Mouse (Mus musculus) forebrain, embryonic 13.5 days (tissue): ENCODE measurements around the gene Ace. TPM values are rescaled to one million over a fixed set of nuclear protein-coding genes. Genes with fewer than 3 reads are reported as not detected.

Experiments used
- ATAC-seq: fragments of 200-750 bp; cut with Nextera tagmentation; 2 replicates; pipeline ENCODE4 v1.8.0; 2017
- H3K27ac ChIP-seq: fragments of 300-500 bp; sonication (generic); 2 replicates; pipeline ENCODE4 v1.5.1; 2015; ENCODE audit warnings: inconsistent platforms, mild to moderate bottlenecking, moderate library complexity
- H3K27me3 ChIP-seq: fragments of 300-500 bp; sonication (generic); 2 replicates; pipeline ENCODE4 v1.6.1; 2015; ENCODE audit warnings: mild to moderate bottlenecking, inconsistent platforms
- H3K36me3 ChIP-seq: fragments of 300-500 bp; sonication (generic); 2 replicates; pipeline ENCODE4 v1.6.1; 2015; ENCODE audit warnings: mild to moderate bottlenecking, inconsistent platforms; ENCODE audit not compliant: poor library complexity, severe bottlenecking
- H3K4me1 ChIP-seq: fragments of 300-500 bp; sonication (generic); 2 replicates; pipeline ENCODE4 v1.6.1; 2015; ENCODE audit warnings: inconsistent platforms
- H3K4me2 ChIP-seq: fragments of 300-500 bp; sonication (generic); 2 replicates; pipeline ENCODE4 v1.6.1; 2015; ENCODE audit warnings: inconsistent platforms, mild to moderate bottlenecking, moderate library complexity
- H3K4me3 ChIP-seq: fragments of 300-500 bp; sonication (generic); 2 replicates; pipeline ENCODE4 v1.5.1; 2015; ENCODE audit warnings: mild to moderate bottlenecking, inconsistent platforms
- H3K9ac ChIP-seq: fragments of 300-500 bp; sonication (generic); 2 replicates; pipeline ENCODE4 v1.6.1; 2015; ENCODE audit warnings: mild to moderate bottlenecking, inconsistent platforms
- H3K9me3 ChIP-seq: fragments of 300-500 bp; sonication (generic); replicated peaks from 2 replicates; pipeline ENCODE4 v1.6.1; 2016; ENCODE audit warnings: inconsistent platforms
- WGBS: fragments of 180-500 bp; shearing (Covaris S2); methylation state at CpG from one replicate; pipeline ENCODE4 v1.1.7; 2015; 5-methylcytosine and 5-hydroxymethylcytosine counted together
- polyA plus RNA-seq: library from polyadenylated mRNA; unstranded; fragments of >200 nt; fragmentation: Nextera tagmentation; extraction: Ambion mirVana; gene quantifications from 2 replicates; pipeline ENCODE4 v1.2.1, GENCODE M21; 2015

Ace gene
- polyA plus RNA-seq, 1 experiment from 2014 or later, result 0.57 TPM

DNA sequence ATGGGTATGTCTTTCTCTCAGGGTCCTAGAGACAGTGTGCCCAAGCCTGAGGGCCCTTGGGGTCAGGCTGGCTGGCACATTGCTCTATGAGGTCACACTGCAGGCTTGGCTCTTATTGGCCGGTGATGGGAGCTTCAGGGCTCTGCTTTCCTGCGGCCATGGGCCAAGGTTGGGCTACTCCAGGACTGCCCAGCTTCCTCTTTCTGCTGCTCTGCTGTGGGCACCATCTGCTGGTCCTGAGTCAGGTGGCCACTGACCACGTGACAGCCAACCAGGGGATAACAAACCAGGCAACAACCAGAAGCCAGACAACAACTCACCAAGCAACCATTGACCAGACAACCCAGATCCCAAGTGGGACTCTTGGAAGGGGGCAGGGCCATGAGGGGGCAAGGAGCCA lies 7.3 kb downstream of the Ace start:
- H3K4me2 ChIP-seq, result no peak overlapping the region
- H3K27ac ChIP-seq, result no peak overlapping the region
- H3K9ac ChIP-seq, result no peak overlapping the region
- H3K9me3 ChIP-seq, result no peaks in the 10 kb centered on the region
- no peaks in the 10 kb centered on the region for H3K4me1 ChIP-seq
- WGBS, result 71% methylated on average over 3 of the region's 3 CpGs
- no peak overlapping the region for H3K4me3 ChIP-seq
- no peaks in the 10 kb centered on the region for H3K27me3 ChIP-seq
- no peaks in the 10 kb centered on the region for H3K36me3 ChIP-seq
- no peak for ATAC-seq

- Histone ChIP-seq H3K4me3 (no peak overlapping the region), H3K4me1 (no peaks in the 10 kb centered on the region), H3K9ac (no peak overlapping the region), H3K36me3 (no peaks in the 10 kb centered on the region), H3K9me3 (no peaks in the 10 kb centered on the region), H3K27me3 (no peaks in the 10 kb centered on the region), H3K4me2 (no peak overlapping the region), H3K27ac (no peak overlapping the region)
- ATAC-seq, result no peak
- 84% methylated on average over 5 of the region's 5 CpGs for WGBS
Measured at GRCm38 (mm10) chr11:105975636-105976035, 7.9 kb downstream of the Ace start.

DNA sequence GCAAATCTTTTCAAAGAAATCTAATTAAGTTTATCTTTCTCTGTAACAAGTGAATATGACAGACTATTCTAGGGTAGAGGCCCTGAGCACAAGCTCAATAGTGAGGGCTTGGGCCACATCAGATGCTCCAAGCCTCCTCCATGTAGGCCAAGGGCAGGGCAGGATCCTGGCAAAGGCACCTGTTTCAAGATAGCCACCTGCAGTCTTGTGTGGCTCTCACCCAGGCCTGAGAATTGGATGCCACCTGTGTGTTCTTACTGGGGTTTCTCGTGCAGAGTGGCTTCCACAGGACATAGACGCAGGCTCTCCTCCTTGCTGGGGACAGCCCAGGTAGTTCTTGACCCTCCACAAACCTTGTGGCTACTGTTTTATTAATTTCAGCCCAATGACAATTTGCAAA lies 10.5 kb downstream of the Ace start:
- no peaks in the 10 kb centered on the region for H3K4me1 ChIP-seq
- no peaks in the 10 kb centered on the region for H3K36me3 ChIP-seq
- ATAC-seq, result no peak
- no peak overlapping the region for H3K4me3 ChIP-seq
- H3K27ac ChIP-seq, result no peak overlapping the region
- H3K4me2 ChIP-seq, result no peak overlapping the region
- no peaks in the 10 kb centered on the region for H3K27me3 ChIP-seq
- H3K9ac ChIP-seq, result no peak overlapping the region
- no peaks in the 10 kb centered on the region for H3K9me3 ChIP-seq
- 86% methylated on average over 2 of the region's 2 CpGs for WGBS

GRCm38 (mm10) chr11:105978634-105979033 lies 10.9 kb downstream of the Ace start:
- ATAC-seq, result no peak
- WGBS, result 76% methylated on average over 5 of the region's 5 CpGs

DNA sequence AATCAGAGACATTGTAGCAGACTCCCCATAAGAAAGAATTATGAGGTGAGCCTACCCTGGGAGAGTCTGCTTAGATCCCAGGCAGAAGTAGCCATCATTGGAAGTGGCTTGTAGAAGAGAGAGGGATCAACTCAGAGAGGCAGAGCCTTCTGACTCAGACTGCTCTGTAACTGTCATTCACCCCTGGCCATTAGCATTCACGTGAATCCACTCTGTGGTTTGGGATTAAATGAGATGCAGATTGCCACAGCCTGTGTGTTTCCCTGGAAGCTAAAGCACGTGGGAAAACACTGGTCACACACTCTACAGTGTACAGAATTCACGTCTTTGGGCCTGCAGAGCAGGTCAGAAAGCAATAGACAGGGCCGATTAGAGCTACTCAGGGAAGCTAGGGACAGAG lies 16.7 kb downstream of the Ace start:
- Histone ChIP-seq H3K27ac (no peak overlapping the region), H3K4me3 (no peak overlapping the region), H3K27me3 (no peaks in the 10 kb centered on the region), H3K9ac (no peak overlapping the region), H3K9me3 (no peaks in the 10 kb centered on the region), H3K4me2 (no peak overlapping the region), H3K4me1 (no peaks in the 10 kb centered on the region), H3K36me3 (no peaks in the 10 kb centered on the region)
- no peak for ATAC-seq
- WGBS, result 70% methylated on average over 4 of the region's 4 CpGs

More at GRCm38 (mm10) chr11:105978634-105979033, 10.9 kb downstream of the Ace start:
- Histone ChIP-seq H3K27me3 (no peaks in the 10 kb centered on the region), H3K4me1 (no peaks in the 10 kb centered on the region), H3K4me2 (no peak overlapping the region), H3K36me3 (no peaks in the 10 kb centered on the region), H3K9me3 (no peaks in the 10 kb centered on the region), H3K4me3 (no peak overlapping the region), H3K27ac (no peak overlapping the region), H3K9ac (no peak overlapping the region)

DNA sequence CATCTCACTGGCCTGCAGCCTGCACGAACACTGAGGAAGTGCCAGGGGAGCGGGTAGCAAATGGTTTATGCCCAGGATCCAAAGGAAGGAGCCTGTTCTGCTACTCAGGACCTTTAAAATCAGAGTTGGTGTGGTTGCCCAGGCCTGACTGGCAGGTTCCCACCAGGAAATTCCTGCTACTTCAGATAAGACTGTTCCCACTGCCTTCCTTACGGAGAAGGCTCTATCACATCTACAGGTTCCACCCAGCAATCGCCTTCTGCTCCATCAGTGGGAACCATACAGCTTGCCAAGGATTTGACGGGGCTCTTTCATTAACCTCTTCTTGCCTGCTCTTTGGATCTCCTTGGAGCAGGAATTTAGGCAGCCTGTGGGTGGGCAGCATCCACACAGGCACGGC lies 19.7 kb downstream of the Ace start:
- Histone ChIP-seq H3K9ac (no peak overlapping the region), H3K27me3 (no peaks in the 10 kb centered on the region), H3K36me3 (no peaks in the 10 kb centered on the region), H3K27ac (no peak overlapping the region), H3K9me3 (no peaks in the 10 kb centered on the region), H3K4me2 (no peak overlapping the region), H3K4me1 (no peaks in the 10 kb centered on the region), H3K4me3 (no peak overlapping the region)
- no peak for ATAC-seq
- WGBS, result 81% methylated on average over 6 of the region's 6 CpGs

GRCm38 (mm10) chr11:105989446-105989845 lies 21.7 kb downstream of the Ace start:
- WGBS, result 80% methylated on average over 6 of the region's 6 CpGs
- no peaks in the 10 kb centered on the region for H3K9me3 ChIP-seq
- no peak for ATAC-seq
- no peak overlapping the region for H3K4me2 ChIP-seq
- no peaks in the 10 kb centered on the region for H3K4me1 ChIP-seq
- H3K36me3 ChIP-seq, result no peaks in the 10 kb centered on the region
- no peak overlapping the region for H3K27ac ChIP-seq
- H3K27me3 ChIP-seq, result no peaks in the 10 kb centered on the region
- H3K9ac ChIP-seq, result no peak overlapping the region
- H3K4me3 ChIP-seq, result no peak overlapping the region

DNA sequence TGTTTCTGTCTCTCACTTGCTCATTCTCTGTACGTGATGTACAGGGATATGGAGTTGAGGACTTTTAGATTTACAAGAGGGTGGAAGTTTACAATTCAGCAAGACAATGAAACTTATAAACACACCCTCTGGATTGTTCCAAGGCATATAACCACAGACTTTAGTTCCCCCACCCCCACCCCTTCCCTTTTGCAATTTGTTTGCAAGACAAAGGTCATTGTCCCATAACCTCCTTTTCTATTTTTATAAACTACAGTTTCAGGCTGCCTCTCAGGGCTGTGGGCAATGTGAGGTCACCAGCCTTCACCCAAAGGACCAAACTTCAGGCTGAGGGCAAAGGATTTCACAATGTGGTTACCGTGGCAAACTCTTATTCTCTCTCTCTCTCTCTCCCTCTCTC lies 22.5 kb downstream of the Ace start:
- no peak overlapping the region for H3K4me2 ChIP-seq

GRCm38 (mm10) chr11:105994375-105994774 lies 26.6 kb downstream of the Ace start, which contains the start of gene Ace3:
Gene Ace3 (plus strand): TSS chr11:105994675.
- Histone ChIP-seq H3K27ac (no peak within 1 kb of the TSS), H3K4me1 (no peaks in the 10 kb centered on the region), H3K36me3 (no peaks in the 10 kb centered on the region), H3K9ac (no peak within 1 kb of the TSS), H3K27me3 (no peaks in the 10 kb centered on the region), H3K9me3 (no peaks in the 10 kb centered on the region), H3K4me3 (no peak within 1 kb of the TSS), H3K4me2 (no peak within 1 kb of the TSS)
- ATAC-seq, result no peak
- WGBS, result 100% methylated on average over 3 of the region's 3 CpGs

More for the DNA sequence above, 22.5 kb downstream of the Ace start:
- H3K27me3 ChIP-seq, result no peaks in the 10 kb centered on the region
- no peaks in the 10 kb centered on the region for H3K4me1 ChIP-seq
- H3K36me3 ChIP-seq, result no peaks in the 10 kb centered on the region
- 65% methylated on average over 2 of the region's 2 CpGs for WGBS
- no peaks in the 10 kb centered on the region for H3K9me3 ChIP-seq
- H3K27ac ChIP-seq, result no peak overlapping the region
- no peak overlapping the region for H3K4me3 ChIP-seq
- no peak for ATAC-seq
- no peak overlapping the region for H3K9ac ChIP-seq

GRCm38 (mm10) chr11:106000062-106000461 lies 32.3 kb downstream of the Ace start:
- ATAC-seq, result no peak
- H3K4me1 ChIP-seq, result no peaks in the 10 kb centered on the region
- H3K36me3 ChIP-seq, result no peaks in the 10 kb centered on the region
- H3K4me3 ChIP-seq, result no peak overlapping the region
- 97% methylated on average over 6 of the region's 6 CpGs for WGBS
- no peaks in the 10 kb centered on the region for H3K9me3 ChIP-seq
- H3K27ac ChIP-seq, result no peak overlapping the region
- no peak overlapping the region for H3K4me2 ChIP-seq
- no peak overlapping the region for H3K9ac ChIP-seq
- no peaks in the 10 kb centered on the region for H3K27me3 ChIP-seq

- Histone ChIP-seq H3K4me3 (no peak overlapping the region), H3K36me3 (no peaks in the 10 kb centered on the region), H3K4me2 (no peak overlapping the region), H3K27ac (no peak overlapping the region), H3K9ac (no peak overlapping the region), H3K27me3 (no peaks in the 10 kb centered on the region), H3K4me1 (0 out of 2 replicates have a peak, but pooled peaks cover 4% of the 10 kb centered on the region), H3K9me3 (no peaks in the 10 kb centered on the region)
- 51% methylated on average over 4 of the region's 4 CpGs for WGBS
- ATAC-seq, result no peak
Measured at GRCm38 (mm10) chr11:106001718-106002117, 34.0 kb downstream of the Ace start.

GRCm38 (mm10) chr11:106004576-106004975 lies 36.8 kb downstream of the Ace start:
- peaks cover 9% of the 10 kb centered on the region; the same call in 1 of the 2 replicates for H3K4me1 ChIP-seq
- no peak for ATAC-seq
- H3K4me3 ChIP-seq, result no peak overlapping the region
- H3K27ac ChIP-seq, result no peak overlapping the region
- H3K9ac ChIP-seq, result no peak overlapping the region
- H3K9me3 ChIP-seq, result no peaks in the 10 kb centered on the region
- 81% methylated on average over 1 of the region's 1 CpGs for WGBS
- peaks cover 19% of the 10 kb centered on the region for H3K27me3 ChIP-seq
- H3K4me2 ChIP-seq, result no peak overlapping the region
- no peaks in the 10 kb centered on the region for H3K36me3 ChIP-seq

GRCm38 (mm10) chr11:106005970-106006369 lies 38.2 kb downstream of the Ace start:
- H3K4me1 ChIP-seq, result peaks cover 9% of the 10 kb centered on the region; the same call in 1 of the 2 replicates
- no peaks in the 10 kb centered on the region for H3K36me3 ChIP-seq
- peaks cover 29% of the 10 kb centered on the region for H3K27me3 ChIP-seq
- no peak overlapping the region for H3K4me3 ChIP-seq
- H3K9me3 ChIP-seq, result no peaks in the 10 kb centered on the region
- no peak overlapping the region for H3K9ac ChIP-seq
- no peak overlapping the region for H3K4me2 ChIP-seq
- 43% methylated on average over 5 of the region's 5 CpGs for WGBS
- ATAC-seq, result no peak
- no peak overlapping the region for H3K27ac ChIP-seq
